Mouse (Mus musculus) gastrocnemius, adult 2 months (tissue): ENCODE measurements around the gene Ddx54. TPM values are rescaled to one million over a fixed set of nuclear protein-coding genes. Genes with fewer than 3 reads are reported as not detected.

Source experiments
- DNase-seq: peaks from one replicate; pipeline ENCODE4 v3.0.0; 2022
- H3K27ac ChIP-seq: fragments of 200-600 bp; 2 replicates; pipeline ENCODE4 v1.8.1; 2022; ENCODE audit warnings: mild to moderate bottlenecking
- H3K4me3 ChIP-seq: fragments of 200-600 bp; 2 replicates; pipeline ENCODE4 v1.8.1; 2022; ENCODE audit warnings: mild to moderate bottlenecking, moderate library complexity
- CTCF ChIP-seq: fragments of 200-600 bp; IDR thresholded peaks from 2 replicates; pipeline ENCODE4 v1.8.1; 2022; ENCODE audit warnings: antibody characterized with exemption, mild to moderate bottlenecking, moderate library complexity
- intact Hi-C: fragments of 180-260 bp; cut with DNase I; formaldehyde crosslinking; loops from one replicate; pipeline ENCODE4 v1.15.1; 2025
- total RNA-seq, 2 experiments: library from RNA; stranded (reverse); gene quantifications; 2 replicates each; pipeline ENCODE4 v1.2.3; 2021

Gene Ddx54
- total RNA-seq, 2 experiments from 2014 or later, result 16.9 to 17.7 TPM

DNA sequence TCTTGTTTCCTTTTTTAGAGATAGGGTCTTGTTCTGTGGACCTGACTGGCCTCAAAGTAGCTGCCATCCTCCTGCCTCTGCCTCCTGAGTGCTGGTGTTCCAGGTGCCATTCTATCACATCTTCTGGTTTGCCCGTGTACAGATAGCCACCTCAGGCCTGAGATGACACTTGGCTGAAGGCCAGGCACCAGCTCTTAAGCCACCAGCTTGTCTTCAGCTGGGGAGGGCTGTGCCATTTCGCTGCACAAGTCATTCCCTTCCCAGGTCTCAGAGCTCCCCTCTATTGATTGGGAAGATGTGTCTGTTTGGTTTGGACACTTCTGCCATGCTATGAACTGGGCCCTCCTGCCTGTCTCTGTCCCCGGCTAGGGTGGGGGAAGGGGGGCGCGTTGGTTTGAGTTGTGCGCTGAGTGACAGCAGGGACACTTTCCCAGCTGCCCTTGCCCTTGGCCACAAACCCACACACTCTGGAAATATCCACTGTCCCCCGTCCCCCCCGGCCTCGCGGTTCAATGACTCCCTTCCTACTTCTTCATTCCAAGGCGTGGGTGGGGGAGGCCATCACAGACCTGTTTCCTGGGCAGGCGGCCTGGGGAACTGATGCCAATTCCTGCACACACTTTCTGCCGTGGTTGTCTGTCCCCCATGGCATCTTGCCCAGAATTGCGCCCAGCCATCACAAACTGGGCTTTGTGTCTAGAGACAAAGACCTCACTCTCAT is 31.0 kb downstream of the Ddx54 start:
- no peak for TF ChIP-seq CTCF
- no peak overlapping the region for H3K4me3 ChIP-seq
- intact Hi-C loops, result no loop called here
- H3K27ac ChIP-seq, result no peak overlapping the region
- no peak for DNase-seq

DNA sequence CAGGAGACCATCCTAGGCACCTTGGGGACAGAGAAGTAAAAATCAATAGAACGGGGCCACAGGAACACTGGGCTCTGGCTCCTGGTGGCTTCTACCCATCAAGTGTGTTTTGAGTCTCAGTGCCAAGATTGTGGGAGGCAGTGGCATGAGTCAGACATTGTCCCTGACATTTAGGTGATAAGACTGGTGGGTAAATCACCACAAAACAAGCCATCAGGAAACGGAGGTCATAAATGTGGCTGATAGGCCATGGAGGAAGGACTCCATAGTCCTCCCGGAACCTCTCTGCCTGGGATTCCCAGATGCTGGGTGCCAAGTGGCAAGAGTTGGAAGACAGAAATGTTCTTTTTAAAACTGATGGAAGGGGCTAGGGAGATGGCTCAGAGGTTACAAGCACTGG is 31.7 kb downstream of the Ddx54 start:
- no peak overlapping the region for H3K27ac ChIP-seq
- no peak overlapping the region for H3K4me3 ChIP-seq
- intact Hi-C loops, result no loop called here
- no peak for DNase-seq
- no peak for TF ChIP-seq CTCF

DNA sequence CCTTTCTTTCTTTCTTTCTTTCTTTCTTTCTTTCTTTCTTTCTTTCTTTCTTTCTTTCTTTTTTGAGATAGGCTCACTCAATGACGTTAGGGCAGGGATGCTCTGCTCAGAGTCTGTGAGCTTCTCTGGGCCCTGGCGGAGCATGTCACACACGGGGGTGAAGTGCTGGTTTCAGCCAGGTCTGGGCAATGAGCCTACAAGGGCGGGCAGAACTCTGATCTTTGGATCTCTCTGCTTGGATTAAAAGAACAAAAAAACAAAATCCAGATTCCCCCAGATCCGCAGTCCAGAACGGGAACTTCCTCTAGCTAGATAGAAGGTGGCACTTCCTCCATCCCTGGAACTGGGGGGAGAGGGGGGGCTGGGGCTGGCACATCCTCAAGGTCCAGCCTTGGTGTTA is 33.3 kb downstream of the Ddx54 start:
- intact Hi-C loops, result no loop called here
- peak; percentile 51 for DNase-seq
- H3K27ac ChIP-seq, result no peak overlapping the region
- TF ChIP-seq CTCF, result no peak
- H3K4me3 ChIP-seq, result no peak overlapping the region

DNA sequence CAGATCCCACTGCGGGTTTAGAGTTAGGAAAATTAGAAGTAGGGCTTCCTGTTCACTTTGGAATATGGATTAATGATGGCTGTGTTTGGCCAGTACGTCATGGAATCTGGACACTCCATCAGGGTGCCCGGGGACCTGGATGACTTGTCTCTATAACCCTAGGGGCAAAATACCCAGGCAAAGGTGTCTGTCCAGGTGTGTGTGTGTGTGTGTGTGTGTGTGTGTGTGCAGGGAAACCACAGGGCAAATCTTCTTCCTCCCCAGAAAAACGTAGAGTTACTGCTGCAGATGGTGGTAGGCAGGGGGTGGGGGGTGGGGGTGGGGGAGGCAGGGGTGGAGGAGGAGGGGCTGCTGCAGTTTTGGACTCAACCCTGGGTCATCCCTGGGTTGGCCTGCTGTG is 34.8 kb downstream of the Ddx54 start:
- intact Hi-C loops, result no loop called here
- no peak for DNase-seq
- no peak for TF ChIP-seq CTCF
- Histone ChIP-seq H3K4me3 (no peak overlapping the region), H3K27ac (no peak overlapping the region)

DNA sequence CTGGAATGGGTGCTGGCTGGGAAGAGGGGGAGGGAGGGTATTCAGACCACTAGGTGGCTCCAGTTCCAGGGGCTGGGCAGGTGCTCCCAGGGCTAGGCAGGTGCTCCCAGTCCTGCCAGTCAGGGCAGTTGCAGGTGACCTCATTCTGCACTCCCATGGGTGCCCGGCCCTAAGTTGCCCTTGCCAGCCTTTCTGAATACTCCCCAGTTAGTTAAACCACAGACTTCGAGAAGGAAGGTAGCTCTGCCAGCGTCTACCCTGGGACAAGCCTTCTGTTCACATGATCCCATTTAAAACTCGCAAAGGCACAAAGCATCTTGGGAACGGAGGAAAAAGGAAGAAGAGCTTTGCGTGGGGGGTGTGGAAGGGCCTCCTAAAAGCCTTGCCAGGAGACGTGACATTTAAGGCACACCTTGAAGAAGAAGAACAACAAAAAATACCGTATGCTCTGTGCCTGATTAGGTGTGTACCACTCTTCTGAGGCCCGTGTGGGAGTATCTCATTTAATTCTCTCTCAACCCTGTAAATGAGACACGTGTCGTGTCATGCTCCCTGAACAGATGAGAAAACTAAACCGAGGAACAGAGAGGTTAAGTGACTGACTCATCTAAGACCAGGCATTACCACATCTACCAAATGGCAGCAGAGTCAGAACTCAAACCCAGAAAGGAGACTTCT is 35.4 kb downstream of the Ddx54 start:
- Histone ChIP-seq H3K27ac (no peak overlapping the region), H3K4me3 (peak overlapping the region; percentile 68)
- no peak for TF ChIP-seq CTCF
- no peak for DNase-seq
- intact Hi-C loops, result no loop called here

DNA sequence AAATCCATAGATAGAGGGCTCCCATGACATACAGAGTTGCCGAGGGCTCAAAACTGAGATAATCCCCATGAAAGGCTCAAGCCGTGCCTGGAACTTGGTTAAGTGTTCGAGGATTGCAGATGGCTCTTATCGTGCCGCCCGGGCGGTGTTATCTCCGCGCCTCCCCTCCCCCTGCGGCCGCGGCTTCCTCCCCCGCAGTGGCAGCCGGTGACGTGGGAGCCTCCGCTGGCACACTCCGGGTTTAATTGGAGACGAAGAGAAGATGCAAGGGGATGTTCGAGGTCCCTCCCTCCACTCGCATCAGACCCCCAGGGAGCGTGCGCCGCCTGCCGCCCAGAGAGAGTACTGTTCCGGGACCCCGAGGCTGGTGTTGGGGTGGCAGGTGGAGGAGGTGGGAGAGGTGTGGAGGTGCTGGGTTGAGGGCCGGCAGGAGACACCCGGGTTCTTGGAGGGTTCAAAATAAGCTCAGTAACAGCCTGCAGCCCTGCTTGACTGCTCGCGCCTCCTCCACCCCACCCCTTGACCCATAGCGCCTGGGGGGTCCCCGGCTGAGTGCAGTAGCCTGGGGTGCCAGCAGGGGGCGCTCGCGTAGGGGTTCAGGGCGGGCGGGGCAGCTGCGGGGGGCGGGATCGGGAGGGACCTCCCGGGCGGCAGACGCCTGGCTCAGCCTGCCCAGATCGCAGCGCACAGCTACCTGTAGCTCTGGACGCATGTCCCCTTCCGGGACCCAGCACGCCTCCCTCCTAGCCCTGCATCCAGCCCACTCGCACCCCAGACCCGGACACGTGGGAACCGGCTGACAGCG is 36.2 kb downstream of the Ddx54 start, which contains the start of gene Rasal1:
TSS of gene Rasal1 (plus strand) at position 244 of the 805 bp plus-strand sequence.
- TF ChIP-seq CTCF, result peak; percentile 65
- H3K27ac ChIP-seq, result no peak within 1 kb of the TSS
- peak within 1 kb of the TSS; percentile 68 for H3K4me3 ChIP-seq
- peak; percentile 51 for DNase-seq
- intact Hi-C loops, result no loop called here

DNA sequence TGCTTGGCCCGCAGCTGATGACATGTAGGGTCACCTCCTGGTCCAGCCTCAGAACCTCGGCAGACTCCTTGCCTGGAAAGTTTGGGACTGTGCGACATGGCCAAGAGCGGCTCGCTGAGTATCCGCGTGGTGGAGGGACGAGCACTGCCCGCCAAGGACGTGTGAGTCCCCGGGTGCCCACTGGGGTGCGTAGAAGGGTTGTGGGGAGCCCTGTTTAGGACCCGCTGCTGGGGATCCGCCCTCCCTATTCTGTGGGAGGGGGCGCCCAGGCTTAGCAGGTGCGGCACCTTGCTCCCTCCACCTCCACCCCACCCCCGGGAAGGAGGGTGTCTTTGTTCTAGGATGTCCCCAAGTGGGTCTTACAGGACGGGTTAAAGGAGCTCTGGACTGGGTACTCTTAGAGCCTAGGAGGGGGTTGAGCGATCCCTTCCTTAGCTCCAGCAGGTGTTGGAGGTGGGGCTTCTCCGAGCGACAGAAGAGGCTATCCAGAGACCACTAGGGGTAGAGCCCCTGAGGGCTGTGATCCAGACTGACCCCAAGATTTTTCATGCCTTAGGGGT is 36.9 kb downstream of the Ddx54 start:
- Histone ChIP-seq H3K27ac (no peak overlapping the region), H3K4me3 (peak overlapping the region; percentile 68)
- no peak for TF ChIP-seq CTCF
- intact Hi-C loops, result no loop called here
- DNase-seq, result no peak

DNA sequence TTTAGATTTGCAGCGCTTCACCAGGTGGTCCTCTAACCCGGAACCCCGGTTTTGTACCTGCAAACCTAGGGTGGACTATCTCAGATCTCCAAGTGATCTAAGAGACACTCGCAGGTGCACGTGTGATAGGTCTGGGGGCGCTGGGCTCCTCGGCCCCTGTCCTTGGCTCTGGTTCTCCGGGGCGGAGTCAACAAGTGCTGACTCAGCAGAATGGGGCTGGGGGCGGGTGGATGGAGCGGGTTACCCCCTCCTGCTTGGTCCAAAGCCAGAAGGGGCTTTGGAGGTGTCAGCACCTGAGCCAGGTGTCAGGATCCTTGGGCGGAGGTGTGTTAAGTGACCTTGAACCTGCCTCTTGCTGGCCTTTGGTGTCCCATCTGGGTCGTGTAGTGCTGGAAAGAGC is 37.4 kb downstream of the Ddx54 start:
- no peak overlapping the region for H3K27ac ChIP-seq
- TF ChIP-seq CTCF, result no peak
- no peak overlapping the region for H3K4me3 ChIP-seq
- intact Hi-C loops, result no loop called here
- no peak for DNase-seq

DNA sequence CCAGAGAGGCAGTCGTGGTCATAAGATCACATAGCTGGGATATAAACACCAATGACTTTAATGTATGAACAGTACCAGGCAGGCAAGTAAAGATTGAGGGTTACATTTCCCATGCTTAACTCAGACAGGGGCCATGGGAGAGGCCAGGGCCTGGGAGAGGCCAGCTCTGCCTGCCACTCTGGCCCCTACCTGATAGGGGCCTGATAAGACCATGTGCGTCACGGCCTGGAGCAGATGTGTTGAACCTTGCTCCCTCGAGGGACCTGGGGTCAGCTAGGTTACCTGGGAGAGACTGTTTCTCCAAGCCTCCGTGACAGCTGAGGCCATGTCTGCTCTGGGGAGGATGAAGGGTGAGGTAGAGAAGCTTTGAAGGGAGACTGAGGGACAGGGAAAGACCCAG is 38.7 kb downstream of the Ddx54 start:
- no peak overlapping the region for H3K4me3 ChIP-seq
- TF ChIP-seq CTCF, result no peak
- DNase-seq, result no peak
- intact Hi-C loops, result no loop called here
- H3K27ac ChIP-seq, result no peak overlapping the region

DNA sequence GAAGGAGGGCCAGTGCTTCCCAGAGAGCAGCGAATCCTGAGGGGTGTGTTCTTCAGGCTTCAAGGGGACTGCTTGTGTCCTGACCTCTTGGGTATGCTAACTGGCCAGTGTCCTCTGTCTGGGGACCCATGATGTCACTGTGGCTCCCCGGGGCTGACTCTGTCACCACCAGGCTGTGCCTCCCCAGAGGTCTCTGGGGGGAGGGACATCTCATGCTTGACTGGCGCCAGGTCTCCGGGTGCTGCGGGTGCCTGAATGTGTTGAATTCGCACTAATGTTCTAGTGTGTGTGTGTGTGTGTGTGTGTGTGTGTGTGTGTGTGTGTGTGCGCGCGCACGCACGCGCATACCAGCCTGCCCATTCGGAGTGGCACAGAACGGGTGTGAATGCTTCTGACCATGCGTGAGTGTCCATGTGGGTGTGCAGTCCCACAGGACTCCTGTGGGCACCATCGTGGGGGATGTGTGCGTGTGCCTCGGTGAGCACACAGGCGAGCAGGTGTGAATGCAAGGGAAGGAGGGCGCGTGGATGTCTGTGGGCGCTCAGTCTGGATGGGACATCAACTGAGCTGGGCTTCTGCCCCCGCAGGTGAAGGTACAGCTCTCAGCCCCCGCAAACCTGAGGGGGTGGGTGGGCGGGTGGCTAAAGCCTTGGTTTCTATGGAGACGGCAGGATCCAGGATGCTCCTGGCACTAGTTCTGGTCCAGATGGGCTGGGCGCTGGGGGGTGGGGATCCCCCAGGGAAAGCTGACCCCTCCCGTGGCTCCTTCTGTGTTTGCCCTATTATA is 40.6 kb downstream of the Ddx54 start:
- no peak for DNase-seq
- intact Hi-C loops, result no loop called here
- no peak for TF ChIP-seq CTCF
- no peak overlapping the region for H3K4me3 ChIP-seq
- H3K27ac ChIP-seq, result no peak overlapping the region

DNA sequence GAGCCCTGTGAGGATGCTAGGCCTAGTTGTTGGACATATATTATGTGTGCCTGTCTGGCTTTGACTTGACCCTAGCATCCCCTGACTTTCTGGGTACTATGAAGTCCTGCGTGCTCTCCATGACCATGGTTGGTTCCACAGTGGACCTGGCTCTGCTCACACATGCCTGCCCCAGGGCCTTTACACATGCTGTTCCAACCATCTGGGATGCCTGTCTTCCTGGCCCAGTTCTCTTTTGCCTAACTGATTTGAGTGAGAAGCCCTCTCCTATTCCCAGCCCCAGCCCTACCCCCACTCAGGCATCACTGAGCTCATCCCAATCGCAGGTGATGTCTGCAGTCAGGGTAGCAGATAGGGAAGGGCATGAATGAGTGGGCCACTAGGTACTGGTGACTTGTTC is 41.3 kb downstream of the Ddx54 start:
- no peak overlapping the region for H3K4me3 ChIP-seq
- intact Hi-C loops, result no loop called here
- no peak for TF ChIP-seq CTCF
- H3K27ac ChIP-seq, result no peak overlapping the region
- no peak for DNase-seq

DNA sequence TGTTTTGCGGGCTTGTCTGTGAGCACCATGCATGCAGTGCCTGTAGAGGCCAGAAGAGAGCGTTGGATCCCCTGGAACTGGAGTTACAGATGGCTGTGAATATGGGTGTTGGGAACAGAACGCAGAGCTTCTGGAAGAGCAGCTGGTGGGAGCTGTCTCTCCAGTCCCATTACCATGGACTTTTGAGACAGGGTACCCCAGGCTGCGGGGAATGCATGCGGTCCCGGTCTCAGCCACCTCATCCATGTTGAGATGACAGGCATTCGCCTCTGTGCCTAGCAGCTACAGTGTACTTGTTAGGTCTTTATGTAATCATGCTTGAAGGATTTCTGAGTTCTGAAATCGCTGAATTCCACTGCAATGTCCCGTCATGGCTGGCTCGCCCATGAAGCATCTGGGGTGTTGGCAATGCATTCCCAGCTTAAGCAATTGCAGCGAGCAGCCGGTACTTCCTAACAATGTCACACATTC is 43.8 kb downstream of the Ddx54 start:
- TF ChIP-seq CTCF, result no peak
- H3K4me3 ChIP-seq, result no peak overlapping the region
- H3K27ac ChIP-seq, result no peak overlapping the region
- intact Hi-C loops, result no loop called here
- DNase-seq, result no peak
